Mouse (Mus musculus) MEL (cell line): ENCODE data around the gene Zfp961.
"Not testable (repeated sequence)": the region's sequence is repeated elsewhere in the genome, so short reads cannot be mapped to it uniquely, and the experiment has no call there.

ENCODE experiments used
- POLR2A ChIP-seq, 2 experiments: IDR thresholded peaks; 2 replicates each; pipeline ENCODE4 v1.6.1; 2011 to 2012; ENCODE audit warnings: low read length in 2 of 2, mild to moderate bottlenecking in 2 of 2, control low read depth in 1 of 2, improper control_type of control experiment in 1 of 2, low read depth in 1 of 2, moderate library complexity in 1 of 2; ENCODE audit not compliant: control insufficient read depth in 1 of 2, insufficient read depth in 1 of 2, poor library complexity in 1 of 2
- SMC3 ChIP-seq: IDR thresholded peaks from 2 replicates; pipeline ENCODE4 v1.6.1; 2011; ENCODE audit warnings: low read depth, low read length, improper control_type of control experiment

DNA sequence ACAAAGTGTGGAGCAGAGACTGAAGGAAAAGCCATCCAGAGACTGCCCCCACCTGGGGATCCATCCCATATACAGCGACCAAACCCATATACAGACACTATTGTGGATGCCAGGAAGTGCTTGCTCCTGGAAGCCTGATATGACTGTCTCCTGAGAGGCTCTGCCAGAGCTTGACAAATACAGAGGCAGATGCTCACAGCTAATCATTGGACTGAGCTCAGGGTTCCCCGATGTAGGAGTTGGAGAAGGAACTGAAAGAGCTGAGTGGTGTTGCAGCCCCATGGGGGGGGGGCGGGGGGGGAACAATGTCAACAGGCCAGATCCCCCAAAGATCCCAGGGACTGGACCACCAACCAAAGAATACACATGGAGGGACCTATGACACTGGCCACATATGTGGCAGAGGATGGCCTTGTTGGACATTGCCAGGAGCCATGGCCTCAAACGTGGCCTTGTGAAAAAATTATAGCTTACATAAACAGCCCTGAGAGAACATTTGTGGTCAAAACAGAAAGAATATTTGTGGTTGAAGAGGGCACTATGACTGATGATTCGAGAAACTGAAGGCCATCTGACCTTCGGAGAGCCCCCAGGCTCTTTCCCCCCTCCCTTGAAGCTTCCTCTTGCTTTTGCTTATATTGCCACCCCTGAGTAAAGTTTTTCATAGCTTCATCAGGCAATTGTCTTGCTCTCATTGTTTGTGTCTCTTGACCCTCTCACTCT lies 62.8 kb downstream of the Zfp961 start:
- not testable (repeated sequence) for TF ChIP-seq SMC3; POLR2A (IDR thresholded peaks at IDR 0.05; ENCODE audit: control insufficient read depth in 1 of 2, insufficient read depth in 1 of 2, low read depth in 1 of 2, low read length in 2 of 2, poor library complexity in 1 of 2)
